Mouse (Mus musculus) testis, postnatal 10 days (tissue): ENCODE results near the gene Ehd1.
A peak's percentile ranks its signal among the peaks of the same experiment; 100 is the strongest.

Experiments used
- DNase-seq: peaks from one replicate; pipeline ENCODE4 v3.0.0; 2021; ENCODE audit warnings: low spot score

The Ehd1 gene

DNA sequence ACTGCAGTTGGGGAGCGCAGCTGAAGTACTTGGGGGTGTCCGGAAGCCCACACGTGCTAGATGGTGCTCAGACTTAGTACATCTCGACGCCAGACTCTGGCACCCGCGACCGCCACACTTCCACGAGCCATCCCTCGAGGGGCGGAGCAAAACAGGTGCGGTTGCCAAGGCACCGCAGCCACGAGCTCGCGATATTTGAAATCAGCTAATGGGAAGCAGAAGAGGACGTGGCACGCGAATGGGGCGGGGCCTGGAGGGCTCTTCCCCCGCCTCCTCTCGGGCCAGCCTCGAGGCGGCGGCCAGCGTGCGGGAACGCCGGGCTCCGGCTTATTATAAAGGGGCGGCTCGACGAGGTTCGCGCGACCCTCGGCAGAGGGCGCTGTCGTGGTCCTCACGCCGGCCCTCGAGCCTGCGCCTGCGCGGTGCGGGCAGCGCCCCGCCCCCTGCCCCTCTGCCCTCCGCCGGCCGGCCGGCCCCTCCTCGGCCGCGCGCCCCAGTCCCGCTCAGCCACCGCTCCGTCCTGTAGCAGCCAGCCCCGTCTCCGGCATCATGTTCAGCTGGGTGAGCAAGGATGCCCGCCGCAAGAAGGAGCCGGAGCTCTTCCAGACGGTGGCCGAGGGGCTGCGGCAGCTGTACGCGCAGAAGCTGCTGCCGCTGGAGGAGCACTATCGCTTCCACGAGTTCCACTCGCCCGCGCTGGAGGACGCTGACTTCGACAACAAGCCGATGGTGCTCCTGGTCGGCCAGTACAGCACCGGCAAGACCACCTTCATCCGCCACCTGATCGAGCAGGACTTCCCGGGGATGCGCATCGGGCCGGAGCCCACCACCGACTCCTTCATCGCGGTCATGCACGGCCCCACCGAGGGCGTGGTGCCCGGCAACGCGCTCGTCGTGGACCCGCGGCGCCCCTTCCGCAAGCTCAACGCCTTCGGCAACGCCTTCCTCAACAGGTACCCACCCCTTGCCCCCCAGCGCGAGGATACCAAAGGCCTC, at the start of gene Ehd1:
Gene Ehd1, plus strand, starts transcription at position 300 of the 996 bp plus-strand sequence.
- peak; percentile 98 for DNase-seq

DNA sequence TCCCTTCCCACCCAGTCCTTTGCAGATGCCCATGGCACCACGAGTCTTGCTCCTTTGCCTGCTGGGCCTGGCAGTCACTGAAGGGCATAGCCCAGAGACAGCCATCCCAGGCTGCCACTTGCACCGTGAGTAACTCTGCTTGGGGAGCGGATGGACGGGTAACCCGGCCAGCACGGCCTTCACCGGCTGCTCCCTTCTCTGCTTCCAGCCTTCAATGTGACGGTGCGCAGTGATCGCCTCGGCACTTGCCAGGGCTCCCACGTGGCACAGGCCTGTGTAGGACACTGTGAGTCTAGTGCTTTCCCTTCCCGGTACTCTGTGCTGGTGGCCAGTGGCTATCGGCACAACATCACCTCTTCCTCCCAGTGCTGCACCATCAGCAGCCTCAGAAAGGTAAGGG, 49.8 kb upstream of the Ehd1 start:
- no peak for DNase-seq

DNA sequence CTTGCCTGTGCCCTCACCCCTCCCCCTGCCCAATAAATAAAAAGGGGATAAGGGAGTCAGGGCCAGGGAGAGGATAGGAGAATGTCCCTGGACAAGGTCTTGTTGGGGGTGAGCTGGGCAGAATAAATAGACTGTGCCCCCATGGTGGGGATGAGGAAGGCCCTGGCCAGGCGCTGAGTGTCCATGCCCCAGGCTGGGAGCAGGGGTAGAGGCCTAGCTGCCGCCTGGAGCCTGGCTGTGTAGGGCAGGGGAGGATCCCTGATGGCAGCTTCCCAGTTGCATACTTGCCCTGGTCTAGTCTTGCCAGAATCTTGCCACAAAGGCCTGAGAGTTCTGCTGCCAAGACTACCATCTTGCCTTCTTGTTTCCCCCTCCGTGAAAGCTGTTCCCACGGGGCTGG, 48.7 kb upstream of the Ehd1 start:
- no peak for DNase-seq

DNA sequence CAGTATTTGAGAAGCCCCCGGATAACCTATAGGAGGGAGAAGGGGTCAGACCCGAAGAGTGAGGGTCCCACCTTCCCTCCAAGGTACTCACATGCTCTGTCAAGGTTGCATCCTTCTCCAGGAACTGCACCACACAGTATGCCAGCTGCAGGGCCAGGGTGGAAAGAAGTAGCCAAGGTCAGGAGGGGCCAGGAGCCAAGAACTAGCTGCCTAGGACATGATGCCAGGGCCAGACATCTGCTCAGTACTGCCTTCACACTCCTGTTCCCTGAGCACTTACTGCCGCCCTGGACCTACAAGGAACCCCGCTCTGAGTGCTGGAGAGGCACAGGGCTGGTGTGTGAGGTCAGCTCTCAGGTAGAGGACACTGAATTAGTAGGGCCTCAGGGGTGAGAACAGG, 46.1 kb upstream of the Ehd1 start:
- no peak for DNase-seq

DNA sequence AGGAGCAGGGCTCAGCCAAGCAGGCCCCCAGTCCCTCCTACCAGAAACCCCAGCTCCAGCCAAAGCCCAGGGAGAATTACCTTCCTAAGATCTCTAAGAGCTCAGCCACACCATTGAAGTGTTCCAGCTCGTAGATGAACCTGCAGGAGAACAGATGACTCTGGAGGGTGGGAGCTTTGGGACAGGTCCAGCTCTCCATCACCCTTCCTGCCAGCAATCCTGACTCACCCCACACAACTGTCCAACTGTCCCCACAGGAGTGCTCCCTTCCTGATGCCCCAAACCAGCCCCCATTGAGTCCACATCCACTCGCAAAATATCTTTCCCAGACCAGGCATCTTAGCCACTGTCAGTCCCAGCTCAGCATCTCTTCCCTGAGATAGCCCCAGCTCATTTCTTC, 45.5 kb upstream of the Ehd1 start:
- DNase-seq, result no peak

DNA sequence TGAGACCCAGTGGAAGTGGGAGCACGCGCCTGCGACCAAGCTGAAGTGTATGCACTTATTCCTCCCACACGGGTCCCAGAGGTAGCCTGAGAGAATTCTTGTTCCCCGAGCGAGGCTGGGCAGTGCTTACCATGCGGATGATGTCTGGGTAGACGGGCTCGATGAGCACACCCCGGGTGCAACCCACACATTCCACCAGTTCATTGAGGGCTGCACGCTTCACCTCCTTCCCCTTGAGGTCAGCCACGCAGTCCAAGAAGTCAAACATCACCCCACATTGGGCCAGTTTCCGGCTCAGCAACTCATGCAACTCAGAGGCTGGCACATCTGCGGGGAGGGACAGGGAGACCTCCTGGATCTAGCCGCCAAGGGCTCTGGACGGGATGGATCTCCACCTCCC, 42.9 kb upstream of the Ehd1 start:
- no peak for DNase-seq

DNA sequence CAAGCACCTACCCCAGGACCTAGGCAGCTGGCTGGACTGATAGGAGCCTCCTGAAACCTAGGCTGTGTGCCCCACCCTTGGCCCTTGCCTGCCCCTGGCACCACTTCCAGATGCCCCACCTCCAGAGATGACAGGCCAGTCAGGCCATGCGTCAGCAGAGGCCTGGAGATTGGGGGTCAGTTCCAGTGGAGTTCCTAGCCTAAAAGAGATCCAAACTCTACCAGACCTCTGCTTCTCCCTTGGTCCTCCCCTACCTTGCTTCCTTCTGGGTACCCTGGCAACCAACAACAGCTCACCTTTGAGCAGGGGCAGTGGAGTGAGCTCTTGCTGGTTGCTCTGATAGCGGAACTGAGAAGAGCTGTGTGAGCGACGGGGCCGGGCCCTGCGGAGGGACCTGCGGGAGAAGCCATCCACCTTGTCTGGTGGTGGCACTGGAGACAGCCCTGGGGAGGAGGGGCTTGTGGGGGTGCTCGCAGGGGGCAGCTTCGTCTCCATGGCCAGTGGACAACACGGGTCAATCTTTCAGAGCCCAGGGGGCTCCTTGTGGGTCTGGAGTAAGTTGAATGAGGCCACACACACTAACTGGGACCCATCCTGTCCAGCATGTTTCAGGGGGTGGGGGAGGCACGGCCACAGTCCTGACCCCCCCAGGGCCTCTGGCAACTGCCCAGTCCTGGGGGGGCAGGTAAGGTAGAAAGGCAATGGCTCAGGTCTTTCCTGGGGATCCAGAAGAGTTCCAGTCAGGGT, 42.0 kb upstream of the Ehd1 start:
- no peak for DNase-seq

DNA sequence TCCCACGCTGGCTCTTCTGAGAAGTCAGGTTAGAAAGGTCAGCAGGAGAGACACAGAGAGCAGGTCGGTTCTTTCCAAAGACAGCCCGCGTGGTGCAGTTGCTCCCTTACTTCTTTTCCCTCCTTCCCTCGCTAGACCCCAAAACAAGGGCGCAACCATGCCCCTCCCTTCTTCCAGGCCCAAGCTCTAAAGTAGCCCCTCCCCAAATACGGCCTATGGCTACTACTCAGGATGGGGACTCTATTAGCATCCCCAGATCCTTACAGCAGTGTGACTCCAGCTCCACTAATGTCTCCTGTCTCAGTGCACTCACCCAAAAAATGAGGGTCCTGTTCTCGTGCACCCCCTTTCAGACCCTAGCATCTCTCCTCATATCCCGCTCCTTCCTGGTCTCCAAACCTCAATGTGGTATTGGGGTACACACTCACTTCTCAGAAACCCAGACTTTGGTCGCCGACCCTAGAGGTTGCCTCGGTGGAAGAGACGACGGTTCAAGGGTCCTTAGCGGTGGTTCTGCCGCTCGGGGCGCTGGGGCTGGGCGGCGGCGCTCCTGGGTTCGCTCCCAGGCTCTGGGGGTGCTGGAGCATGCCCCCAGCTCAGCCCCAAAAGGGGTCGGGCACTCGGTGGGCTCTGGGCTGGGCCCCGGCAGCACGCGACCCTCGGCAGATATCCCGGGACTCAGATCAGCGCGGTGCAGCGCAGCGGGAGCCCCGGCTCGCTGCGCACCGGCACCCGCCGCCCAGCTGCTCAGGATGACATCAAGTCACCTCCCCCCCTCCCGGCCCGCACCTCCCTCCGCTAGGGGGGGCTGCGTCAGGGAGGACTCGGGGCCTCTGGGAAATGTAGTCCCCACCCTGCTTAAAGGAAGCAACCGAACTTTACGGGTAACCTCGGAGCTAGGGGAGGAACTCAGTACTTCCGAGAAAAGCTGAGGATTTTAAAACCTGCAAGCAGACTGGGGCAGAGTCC, 41.2 kb upstream of the Ehd1 start, which contains the start of gene Ppp2r5b:
Gene Ppp2r5b, minus strand, starts transcription at position 789 of the 969 bp plus-strand sequence.
- peak; percentile 96 for DNase-seq

DNA sequence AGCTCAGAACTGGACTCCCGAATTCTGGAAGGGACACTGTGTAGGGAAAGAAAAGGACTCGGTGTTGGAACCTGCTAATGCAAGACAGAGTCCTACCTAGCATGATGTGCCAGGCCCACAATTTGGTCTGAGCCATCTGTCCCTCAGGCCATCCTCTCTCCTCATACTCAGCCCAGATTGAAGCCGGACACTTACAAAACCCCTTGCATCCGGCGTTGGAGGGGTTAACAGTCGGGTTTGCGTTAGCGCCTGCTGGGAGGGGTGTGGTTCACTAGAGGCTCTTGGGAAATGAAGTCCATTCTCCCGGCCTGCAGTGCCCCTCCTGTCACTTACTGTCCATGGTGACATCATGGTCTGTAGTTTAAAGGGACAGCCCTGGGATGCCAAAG, 40.5 kb upstream of the Ehd1 start:
- DNase-seq, result peak; percentile 93

DNA sequence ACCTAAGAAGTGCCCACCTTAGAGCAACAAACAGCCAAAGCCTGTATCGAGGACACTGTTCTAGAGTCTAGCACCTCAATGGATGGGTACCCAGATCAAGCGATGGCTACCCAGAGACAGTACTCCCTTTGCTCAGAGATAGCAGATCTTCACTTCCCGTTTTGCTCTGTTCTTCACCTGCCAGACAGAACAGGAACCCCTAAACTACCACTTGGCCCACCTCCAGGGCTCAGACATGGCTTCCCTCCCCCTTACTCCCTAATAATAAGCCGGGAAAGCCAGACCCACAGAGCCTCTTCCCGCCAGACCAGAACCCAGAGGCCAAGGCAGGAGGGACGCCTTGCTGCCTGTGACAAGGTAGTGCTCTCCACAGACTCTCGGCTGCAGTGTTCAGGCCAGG, 39.7 kb upstream of the Ehd1 start:
- DNase-seq, result no peak

DNA sequence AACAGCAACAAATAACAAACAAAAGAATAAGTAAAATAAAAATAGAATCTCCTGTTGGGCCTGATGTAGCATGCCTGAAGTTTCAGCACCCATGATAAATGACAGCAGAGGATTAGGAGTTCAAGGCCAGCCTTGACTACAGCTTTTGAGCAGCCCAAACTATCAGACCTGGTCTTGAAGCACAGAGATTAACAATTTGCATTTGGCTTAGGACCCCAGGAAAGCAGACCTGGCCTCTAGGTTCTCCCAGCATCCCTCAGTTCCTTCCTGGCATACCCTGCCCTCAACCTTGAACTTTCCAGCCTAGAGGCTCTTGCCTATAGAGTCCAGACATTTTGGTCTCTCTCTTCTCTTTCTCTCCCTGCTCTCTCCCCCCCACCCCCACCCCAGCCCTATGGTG, 37.8 kb upstream of the Ehd1 start:
- DNase-seq, result no peak

DNA sequence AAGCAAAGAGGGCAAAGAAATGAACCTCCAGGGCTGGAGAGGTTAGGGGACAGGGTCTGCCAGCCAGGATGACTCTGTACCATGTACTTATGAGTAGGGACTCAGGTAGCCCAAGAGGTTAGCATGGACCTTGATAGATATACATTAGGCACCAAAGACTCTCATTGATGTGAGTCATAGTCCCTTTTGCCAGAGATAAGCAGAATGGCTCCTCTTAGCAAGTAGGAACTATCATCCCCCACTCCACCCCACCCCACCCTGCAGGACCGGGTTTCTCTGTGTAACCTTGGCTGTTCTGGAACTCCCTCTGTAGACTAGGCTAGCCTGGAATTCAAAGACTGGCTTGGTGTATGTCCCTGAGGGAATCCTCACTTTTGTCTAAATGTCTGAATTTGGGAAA, 36.4 kb upstream of the Ehd1 start:
- no peak for DNase-seq

DNA sequence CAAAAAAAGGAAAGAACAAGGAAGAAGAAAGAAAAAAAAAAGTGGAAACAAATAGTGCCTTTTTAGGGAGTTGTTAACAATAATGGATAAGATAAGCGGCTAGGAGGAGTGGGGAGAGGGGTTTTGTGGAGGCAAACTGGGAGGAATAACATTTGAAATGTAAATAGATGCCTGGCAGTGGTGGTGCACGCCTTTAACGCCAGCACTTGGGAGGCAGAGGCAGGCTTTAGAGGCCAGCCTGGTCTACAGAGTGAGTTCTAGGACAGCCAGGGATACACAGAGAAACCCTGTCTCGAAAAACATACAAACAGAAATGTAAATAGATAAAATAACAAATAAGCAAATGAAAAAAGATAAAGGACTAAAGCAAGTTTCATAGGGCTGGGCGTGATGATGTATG, 35.8 kb upstream of the Ehd1 start:
- DNase-seq, result no peak

DNA sequence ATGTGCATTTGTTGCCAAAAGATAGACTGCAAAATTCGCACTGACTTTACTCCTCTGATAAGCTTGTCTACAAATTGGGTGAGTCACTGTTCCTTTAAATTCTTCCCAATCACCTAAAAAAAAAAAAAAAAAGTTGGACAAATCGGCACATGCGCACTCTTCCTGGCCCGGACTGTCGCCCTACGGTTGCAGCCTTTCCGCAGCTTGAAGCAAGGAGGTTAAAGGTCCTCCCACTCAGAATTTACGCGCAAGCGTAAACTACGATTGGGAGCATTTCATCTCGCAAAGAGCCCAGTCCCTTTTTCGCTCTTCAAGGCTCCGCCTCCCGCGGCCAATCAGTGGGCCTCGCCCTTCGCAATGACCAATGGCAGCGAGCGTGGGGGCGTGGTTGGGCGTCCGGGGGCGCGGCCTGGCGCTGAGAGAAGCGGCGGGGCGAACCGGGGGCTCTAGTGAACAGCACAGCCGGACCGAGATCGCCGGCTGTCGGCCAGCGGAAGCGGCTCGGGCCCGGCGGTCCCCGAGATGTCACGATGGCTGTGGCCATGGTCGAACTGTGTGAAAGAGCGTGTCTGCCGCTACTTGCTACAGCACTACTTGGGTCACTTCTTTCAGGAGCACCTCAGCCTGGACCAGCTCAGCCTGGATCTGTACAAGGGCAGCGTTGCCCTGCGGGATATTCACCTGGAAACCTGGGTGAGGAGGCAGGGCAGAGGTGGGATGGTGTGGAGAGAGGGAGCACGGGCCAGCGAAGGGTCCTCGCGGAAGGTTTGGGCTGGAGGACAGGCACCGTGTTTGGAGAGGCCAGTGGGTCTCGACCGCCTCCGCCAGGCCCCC, 35.0 kb upstream of the Ehd1 start, which contains the start of gene Atg2a:
Gene Atg2a, plus strand, starts transcription at position 395 of the 834 bp plus-strand sequence.
- DNase-seq, result peak; percentile 99

DNA sequence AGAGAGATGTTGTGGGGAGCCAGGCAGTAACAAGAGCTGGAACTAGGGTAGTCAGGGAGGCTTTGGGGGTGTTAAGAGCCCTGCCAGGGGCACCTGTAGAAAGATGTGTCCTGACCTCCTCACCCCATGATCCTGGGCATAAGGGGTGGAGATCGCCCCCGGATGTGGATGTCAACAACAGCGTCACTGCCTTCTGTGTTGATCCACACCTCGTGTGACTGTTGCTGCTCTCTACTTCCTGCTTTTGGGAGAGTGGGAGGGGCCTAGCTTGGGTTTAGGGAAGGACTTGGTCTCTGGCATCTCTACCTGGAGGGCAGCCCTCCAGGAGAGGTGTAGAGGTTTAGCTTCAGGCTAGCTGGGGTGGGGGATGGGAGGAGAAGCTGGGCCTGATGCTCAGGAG, 34.2 kb upstream of the Ehd1 start:
- peak; percentile 73 for DNase-seq

DNA sequence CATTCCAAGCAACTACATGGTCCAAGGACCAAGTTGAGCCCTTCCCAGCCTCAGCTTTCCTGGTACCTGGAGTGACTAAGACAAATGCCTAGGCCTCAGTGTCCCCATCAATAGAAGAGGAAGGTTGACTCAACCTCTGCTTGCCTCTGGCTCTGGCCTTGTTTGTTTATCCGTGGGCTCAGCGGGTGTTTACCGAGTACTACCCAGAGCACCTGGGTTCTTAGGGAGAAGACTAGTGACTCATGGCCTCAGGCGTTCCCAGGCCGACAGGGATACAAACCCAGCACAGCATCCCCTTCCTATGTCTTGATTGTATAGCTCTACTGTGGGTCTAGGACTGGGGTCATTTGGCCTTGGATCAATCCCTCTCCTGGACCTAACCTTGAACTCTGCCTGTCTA, 33.3 kb upstream of the Ehd1 start:
- no peak for DNase-seq

DNA sequence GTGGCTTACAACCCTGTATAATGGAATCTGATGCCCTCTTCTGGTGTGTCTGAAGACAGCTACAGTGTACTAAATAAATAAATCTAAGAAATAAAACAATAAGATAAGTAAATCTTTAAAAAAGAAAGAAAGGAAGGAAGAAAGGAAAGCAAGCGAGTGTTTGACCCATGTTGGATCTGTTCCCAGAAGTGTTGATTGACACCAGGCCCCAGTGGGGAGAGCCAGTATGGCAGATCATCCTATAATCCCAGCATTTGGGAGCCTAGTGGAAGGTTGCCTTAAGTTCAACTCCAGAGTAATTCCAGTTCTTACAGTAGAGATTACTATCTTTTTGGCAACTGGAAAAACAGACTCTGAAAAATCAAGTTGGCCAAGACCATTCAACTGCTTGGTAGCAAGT, 30.7 kb upstream of the Ehd1 start:
- no peak for DNase-seq

DNA sequence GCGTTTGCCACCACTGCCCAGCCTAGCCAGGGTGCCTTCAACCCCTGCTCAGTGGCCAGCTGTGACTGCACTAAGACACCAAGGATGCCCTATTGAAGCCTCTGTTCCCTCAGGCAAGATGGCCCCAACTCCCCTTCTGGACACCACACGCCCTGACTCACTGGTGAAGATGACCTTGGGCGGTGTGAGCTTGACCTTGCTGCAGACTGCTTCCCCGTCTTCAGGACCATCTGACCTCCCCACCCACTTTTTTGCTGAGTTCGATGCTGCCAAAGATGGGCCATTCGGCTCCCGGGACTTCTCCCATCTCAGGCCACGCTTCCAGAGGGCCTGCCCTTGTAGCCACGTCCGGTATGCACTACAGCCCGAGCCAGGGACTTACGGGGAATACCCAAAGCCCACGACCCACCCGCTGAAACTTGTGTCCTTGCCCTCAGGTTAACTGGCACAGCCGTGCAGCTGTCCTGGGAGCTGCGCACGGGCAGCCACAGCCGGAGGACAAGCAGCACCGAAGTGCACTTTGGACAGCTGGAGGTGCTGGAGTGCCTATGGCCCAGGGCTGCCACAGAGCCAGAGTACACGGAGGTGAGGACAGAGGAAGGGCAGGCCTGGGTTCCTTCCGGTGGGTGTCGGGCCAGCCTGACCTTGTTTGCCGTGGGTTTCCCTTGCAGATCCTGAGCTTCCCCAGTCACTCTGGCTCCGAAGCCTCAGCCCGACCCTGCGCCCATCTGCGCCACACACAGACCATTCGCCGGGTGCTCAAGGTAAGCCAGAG, 28.8 kb upstream of the Ehd1 start:
- DNase-seq, result no peak

DNA sequence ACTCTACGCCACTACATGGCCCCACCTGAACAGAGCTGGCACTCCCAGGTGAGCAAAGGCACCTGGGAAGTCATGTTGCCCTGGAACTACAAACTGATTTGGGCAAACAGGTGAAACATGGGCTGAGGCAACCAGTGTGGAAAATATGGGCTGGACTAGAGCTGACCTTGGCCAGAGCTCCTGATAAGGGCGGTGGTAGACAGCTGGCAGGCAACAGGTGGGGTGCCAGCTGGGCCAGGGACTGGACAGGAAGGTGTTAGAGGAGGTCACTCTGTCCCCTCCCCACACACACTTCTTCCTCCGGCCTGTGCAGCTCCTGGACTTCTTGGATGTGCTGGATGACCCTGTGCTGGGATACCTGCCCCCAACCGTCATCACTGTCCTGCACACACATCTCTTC, 23.5 kb upstream of the Ehd1 start:
- DNase-seq, result no peak

DNA sequence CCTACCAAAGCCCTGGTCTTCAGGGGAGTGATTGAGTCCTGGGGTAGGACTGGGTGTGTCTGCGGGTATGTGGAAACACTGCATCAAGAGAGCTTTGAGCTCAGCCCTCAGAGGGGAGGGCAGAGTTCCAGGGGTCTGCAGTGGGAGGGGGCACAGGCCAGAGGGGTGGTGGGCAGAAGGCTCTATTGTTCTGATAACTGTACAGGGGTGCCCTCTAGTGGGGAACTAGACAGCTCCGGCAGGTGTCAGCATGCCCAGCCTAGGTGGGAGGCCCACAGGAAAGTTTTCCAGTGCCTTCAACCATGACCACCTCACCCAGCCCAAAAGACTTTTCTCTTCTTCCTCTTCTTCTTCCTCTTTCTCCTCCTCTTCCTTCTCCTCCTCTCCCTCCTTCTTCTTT, 16.1 kb upstream of the Ehd1 start:
- DNase-seq, result no peak
